In the genomic region with DNA sequence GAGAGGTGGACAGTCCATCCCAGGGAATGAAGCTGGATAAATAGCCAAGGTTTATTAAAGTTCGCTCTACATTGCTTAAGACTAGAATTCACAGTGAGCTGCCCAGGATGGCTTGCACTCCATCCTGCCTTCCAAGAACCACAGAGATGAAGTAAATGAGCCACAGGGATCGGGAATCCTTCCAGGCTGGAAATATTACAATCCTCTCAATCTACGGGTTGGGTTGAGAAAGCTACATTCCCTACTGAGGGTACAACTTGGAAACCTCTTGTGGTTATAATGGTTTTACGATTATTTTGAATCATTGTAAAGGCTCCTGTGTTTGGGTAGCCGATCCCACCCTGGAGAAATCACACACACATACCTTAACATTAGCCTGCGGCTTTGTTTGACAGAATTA, we compare ENCODE assay signal across 21 mouse cellular contexts.
DNase-seq lines count a peak whose midpoint lies in the region; TF ChIP-seq lines count a peak whose summit lies in the region.
"Had no signal": no experiment of that assay in that cellular context is flagged by ENCODE, and none has a peak within 500 bp of the region (broad histone marks: within the 10 kb centered on the region; RNA-seq: fewer than 3 reads in every experiment).

No protein-coding gene starts in this region.

- no peaks in the 10 kb centered on the region; the same call in 1 of the 2 replicates for H3K4me1 ChIP-seq in embryonic fibroblast, embryonic 13.5 days (ENCODE audit: control insufficient read depth, insufficient read depth, low read length)
- H3K4me1 ChIP-seq: embryonic facial prominence, embryonic 12.5 days; forebrain, embryonic 10.5 days; forebrain, embryonic 13.5 days; heart, embryonic 10.5 days; heart, embryonic 13.5 days had no signal

- DNase-seq in NIH3T3 (ENCODE audit: low read depth) (peak; percentile 70), adipocyte (ENCODE audit: low spot score) (peak; percentile 68)
- peak; percentile 24 for DNase-seq in skeletal muscle tissue, adult 2 months (ENCODE audit: low read depth, low spot score)
- no peak for DNase-seq in kidney, postnatal 25 days
- no peak for DNase-seq in left cerebral cortex, adult 18-20 months (ENCODE audit: low spot score in 2 of 2)
- DNase-seq: adrenal gland, postnatal 10 days; cerebellum, adult 18-20 months; cerebellum, adult 9-10 months; gastrocnemius, postnatal 10 days; gastrocnemius, postnatal 36 days; heart, adult 2 months; heart, postnatal 14 days had no signal

- TF ChIP-seq POLR2A in embryonic fibroblast, embryonic 13.5 days (IDR thresholded peaks at IDR 0.05; ENCODE audit: low read depth, low read length) = no peak

- H3K27ac ChIP-seq in embryonic fibroblast, embryonic 13.5 days (ENCODE audit: insufficient read depth, low read length) = peak overlapping the region; percentile 65; the same call in 1 of the 2 replicates
- H3K27ac ChIP-seq: embryonic facial prominence, embryonic 12.5 days; forebrain, embryonic 10.5 days; forebrain, embryonic 13.5 days; heart, adult 2 months; heart, embryonic 10.5 days; heart, embryonic 13.5 days; hindbrain, embryonic 14.5 days; hindbrain, postnatal 0 days had no signal

- H3K4me3 ChIP-seq in embryonic fibroblast, embryonic 13.5 days (ENCODE audit: insufficient read depth, low read length) = no peak overlapping the region
- H3K4me3 ChIP-seq: embryonic facial prominence, embryonic 12.5 days; erythroblast, embryonic 14.5 days; forebrain, embryonic 10.5 days; forebrain, embryonic 13.5 days; heart, adult 2 months; heart, embryonic 10.5 days; heart, embryonic 13.5 days had no signal

- TF ChIP-seq CTCF in embryonic fibroblast, embryonic 13.5 days (IDR thresholded peaks at IDR 0.05; ENCODE audit: borderline replicate concordance, insufficient read depth, low read length) = no peak

Comparison
In these comparisons a context has a peak if more than half of its experiments do, and no peak if none do; other contexts are left out.
1. DNase-seq: peak in NIH3T3 (single experiment), adipocyte (single experiment) and skeletal muscle tissue, adult 2 months (single experiment); none in kidney, postnatal 25 days (0 of 2) and left cerebral cortex, adult 18-20 months (0 of 2).